Mouse (Mus musculus) heart, postnatal 0 days (tissue): ENCODE measurements around the gene Ctss.

Experiments
- CTCF ChIP-seq: IDR thresholded peaks from 2 replicates; pipeline ENCODE4 v1.5.1; 2016; ENCODE audit warnings: antibody characterized with exemption, control low read depth, low read depth
- EP300 ChIP-seq: IDR thresholded peaks from 2 replicates; pipeline ENCODE4 v1.6.1; 2016; ENCODE audit warnings: antibody characterized with exemption, low read depth

- TF ChIP-seq CTCF (no peak), EP300 (no peak)
These were observed 6.8 kb downstream of the Ctss start for GRCm38 (mm10) chr3:95533364-95533763.
